Mouse (Mus musculus): Measurements from ENCODE around the gene Rbm4b. TPM values are rescaled to one million over a fixed set of nuclear protein-coding genes. Genes with fewer than 3 reads are reported as not detected.
"Not testable (repeated sequence)": the region's sequence is repeated elsewhere in the genome, so short reads cannot be mapped to it uniquely, and the experiment has no call there.

Rbm4b gene
- total RNA-seq, 2 experiments from 2014 or later = 20.1 to 21.0 TPM

GRCm38 (mm10) chr19:4744026-4744425 is 12.3 kb upstream of the Rbm4b start:
- no peak for DNase-seq (ENCODE audit: low spot score in 2 of 2)

GRCm38 (mm10) chr19:4745057-4745456 is 11.2 kb upstream of the Rbm4b start:
- DNase-seq (ENCODE audit: low spot score in 2 of 2) = no peak

DNA sequence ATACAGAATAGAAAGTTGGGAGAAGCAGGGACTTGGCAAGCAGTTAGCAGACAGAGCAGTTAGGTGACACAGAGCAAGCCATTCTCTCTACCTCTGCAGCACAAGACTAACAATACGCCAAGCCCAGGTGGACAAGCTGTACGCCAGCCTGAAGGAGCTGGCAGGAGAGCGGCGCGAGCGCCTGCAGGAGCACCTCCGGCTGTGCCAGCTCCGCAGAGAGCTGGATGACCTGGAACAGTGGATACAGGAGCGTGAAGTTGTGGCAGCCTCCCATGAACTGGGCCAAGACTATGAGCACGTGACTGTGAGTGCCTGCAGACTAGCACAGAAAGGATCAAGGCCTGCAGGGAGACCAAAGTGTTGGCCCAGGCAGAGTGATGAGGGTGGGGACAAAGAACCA is 10.6 kb upstream of the Rbm4b start:
- DNase-seq (ENCODE audit: low spot score in 2 of 2) = no peak

- DNase-seq (ENCODE audit: low spot score in 2 of 2) = no peak
Observed at GRCm38 (mm10) chr19:4746611-4747010, 9.7 kb upstream of the Rbm4b start.

DNA sequence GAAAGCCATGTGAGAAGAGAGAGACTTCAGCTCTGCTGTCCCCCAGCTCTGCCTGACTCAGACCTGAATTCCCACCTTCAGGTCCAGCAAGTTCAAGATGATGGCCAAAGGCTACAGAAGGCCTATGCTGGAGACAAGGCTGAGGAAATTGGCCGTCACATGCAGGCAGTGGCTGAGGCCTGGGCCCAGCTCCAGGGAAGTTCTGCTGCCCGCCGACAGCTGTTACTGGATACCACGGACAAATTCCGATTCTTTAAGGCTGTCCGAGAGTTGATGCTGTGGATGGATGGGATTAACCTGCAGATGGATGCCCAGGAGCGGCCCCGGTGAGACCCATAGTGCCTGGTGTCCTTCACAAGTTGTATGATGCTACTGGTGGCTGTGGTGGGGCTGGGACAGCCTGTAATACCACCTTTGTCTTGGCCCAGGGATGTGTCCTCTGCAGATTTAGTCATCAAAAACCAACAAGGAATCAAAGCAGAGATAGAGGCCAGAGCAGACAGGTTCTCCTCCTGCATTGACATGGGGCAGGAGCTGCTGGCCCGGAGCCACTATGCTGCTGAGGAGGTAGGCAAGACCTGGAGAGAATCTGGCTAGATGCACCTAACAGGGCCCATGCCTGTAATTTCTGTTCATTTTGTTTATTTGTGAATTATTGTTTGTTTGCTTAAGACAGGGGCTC is 8.5 kb upstream of the Rbm4b start:
- no peak for DNase-seq (ENCODE audit: low spot score in 2 of 2)

- no peak for DNase-seq (ENCODE audit: low spot score in 2 of 2)
Observed at GRCm38 (mm10) chr19:4748493-4748892, 7.8 kb upstream of the Rbm4b start.

GRCm38 (mm10) chr19:4749975-4750374 is 6.3 kb upstream of the Rbm4b start:
- no peak for DNase-seq (ENCODE audit: low spot score in 2 of 2)

DNA sequence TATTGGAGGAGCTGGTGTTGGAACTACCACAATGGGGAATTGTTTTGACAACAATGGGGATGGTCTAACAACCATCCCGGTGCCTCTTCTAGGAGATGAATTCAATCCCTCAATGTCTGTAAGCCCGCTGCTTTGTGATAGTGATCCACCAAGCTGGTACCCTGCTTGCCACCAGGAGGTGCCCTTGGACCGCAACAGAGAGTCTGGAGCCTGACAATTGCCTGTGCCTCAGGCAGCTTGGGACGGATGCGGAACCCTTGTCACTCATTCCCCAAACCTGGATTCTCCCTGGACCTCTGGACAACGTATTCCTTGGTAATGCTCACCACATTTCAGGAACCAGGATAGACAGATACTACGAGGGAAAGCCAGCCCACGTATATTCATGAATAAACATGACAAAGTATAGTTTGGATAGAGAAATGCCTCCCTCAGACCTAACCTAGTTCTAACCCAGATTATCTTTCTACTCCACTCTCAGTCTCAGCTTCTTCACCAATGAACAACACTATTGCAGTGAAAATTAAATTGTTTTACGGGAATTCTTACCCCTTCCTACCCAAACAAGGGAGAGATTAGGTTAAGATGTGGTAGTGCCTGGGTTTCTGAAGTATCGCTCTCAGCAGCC is 618 bp upstream of the Rbm4b start:
- peak; percentile 86 to 95 for DNase-seq (ENCODE audit: low spot score in 2 of 2)

- no peak for DNase-seq (ENCODE audit: low spot score in 2 of 2)
Observed at GRCm38 (mm10) chr19:4756921-4757320, 624 bp downstream of the Rbm4b start.

GRCm38 (mm10) chr19:4760544-4760943 is 4.2 kb downstream of the Rbm4b start:
- not testable (repeated sequence) for DNase-seq (ENCODE audit: low spot score in 2 of 2)

DNA sequence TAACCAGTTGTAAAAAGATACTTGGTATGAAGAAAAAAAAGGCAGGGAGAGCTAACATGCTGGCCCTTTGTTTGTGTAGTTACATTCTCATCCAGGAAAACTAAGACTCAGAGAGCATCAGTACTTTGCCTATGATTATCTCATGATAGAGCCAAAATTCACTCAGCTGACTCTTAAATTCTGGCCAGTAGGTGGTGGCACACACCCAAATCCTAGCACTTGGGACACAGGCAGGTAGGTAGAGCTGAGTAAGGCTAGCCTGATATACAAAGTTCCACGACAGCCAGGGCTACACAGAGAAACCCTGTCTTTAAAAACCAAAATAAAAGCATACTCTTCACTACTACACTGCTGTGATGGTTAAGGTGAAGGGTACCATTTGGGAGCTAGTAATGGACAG is 6.6 kb downstream of the Rbm4b start:
- no peak for DNase-seq (ENCODE audit: low spot score in 2 of 2)

- no peak for DNase-seq (ENCODE audit: low spot score in 2 of 2)
Observed at GRCm38 (mm10) chr19:4767507-4768148, 11.3 kb downstream of the Rbm4b start.

DNA sequence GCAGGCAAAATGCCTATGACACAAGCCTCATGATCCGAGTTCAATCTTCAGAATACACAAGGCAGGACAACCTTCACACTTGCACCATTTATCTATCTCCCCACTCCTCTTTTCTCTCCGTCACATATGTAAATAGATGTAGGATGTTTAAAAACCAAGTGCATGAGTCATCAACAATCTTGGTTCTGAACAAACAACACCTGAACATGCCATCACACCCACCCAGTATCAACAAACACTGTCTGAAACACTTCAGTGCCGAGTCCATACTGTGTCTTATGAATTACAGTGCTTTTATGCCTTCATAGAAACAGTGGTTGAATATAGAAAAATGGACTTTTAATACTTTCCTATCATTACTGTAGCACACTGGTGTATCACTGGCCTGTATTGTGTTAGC is 16.5 kb downstream of the Rbm4b start:
- no peak for DNase-seq (ENCODE audit: low spot score in 2 of 2)

- no peak for DNase-seq (ENCODE audit: low spot score in 2 of 2)
Observed at GRCm38 (mm10) chr19:4782891-4783290, 26.6 kb downstream of the Rbm4b start.

GRCm38 (mm10) chr19:4785206-4785605 is 28.9 kb downstream of the Rbm4b start:
- DNase-seq (ENCODE audit: low spot score in 2 of 2) = no peak

GRCm38 (mm10) chr19:4786313-4786712 is 30.0 kb downstream of the Rbm4b start:
- no peak for DNase-seq (ENCODE audit: low spot score in 2 of 2)

DNA sequence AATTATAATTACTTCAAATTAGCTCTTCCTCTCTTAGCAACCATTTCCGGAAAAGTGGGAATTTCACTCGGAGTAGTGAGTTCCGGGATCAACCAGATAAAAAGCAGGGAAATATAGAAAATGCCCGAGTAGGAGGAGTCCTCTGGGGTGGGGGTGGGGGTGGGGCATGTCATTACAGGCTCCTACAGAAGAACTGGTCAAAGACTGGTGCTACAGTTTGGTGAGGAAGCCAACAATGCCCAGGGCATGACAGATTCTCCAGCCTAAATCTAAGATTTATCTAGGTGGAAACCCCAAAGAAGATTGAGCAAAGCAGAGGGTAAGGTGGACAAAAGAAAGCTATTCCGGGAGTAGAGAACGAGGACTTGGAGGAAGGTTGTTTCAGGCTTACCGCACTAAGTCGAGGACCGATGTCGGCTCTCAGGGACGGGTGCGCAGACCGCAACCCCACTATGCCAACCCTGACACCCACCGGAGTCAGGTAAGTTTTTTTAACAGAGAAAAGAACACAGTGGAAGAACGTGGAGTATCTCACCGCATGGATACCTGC is 37.1 kb downstream of the Rbm4b start:
- DNase-seq (ENCODE audit: low spot score in 2 of 2) = no peak

DNA sequence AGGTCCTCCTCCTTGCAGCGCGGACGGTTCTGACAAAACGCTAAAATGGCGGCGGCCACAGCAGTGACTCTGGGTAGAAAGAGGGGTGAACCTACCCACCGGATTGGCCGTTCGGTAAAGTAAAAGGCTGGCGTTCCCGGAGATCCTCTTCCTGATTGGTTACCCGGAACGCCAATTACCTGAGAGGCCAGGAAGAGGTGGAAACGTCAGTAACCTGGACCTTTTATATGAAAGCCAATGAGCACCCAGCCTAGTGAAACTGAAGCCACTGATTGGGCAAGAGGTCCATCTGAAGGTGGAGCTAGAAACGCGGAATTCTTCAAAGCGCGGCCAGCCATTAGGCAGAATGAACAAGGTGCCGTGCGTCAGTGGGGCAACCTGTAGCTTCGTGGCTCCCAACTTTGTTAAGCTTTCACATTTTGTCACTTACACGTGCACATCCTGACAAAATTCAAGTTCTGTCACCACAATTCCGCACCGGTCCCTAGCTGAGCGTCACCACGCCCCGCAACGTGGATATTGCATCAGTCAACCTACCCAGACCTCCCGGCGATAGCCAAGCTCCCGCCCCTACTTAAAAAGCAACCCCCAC is 37.6 kb downstream of the Rbm4b start, which contains the start of gene Rbm4:
Gene Rbm4 (minus strand): TSS at position 71 of the 592 bp plus-strand sequence.
- peak; percentile 97 to 99 for DNase-seq (ENCODE audit: low spot score in 2 of 2)

- no peak for DNase-seq (ENCODE audit: low spot score in 2 of 2)
Observed at GRCm38 (mm10) chr19:4795929-4796328, 39.6 kb downstream of the Rbm4b start.

GRCm38 (mm10) chr19:4797846-4798245 is 41.5 kb downstream of the Rbm4b start:
- no peak for DNase-seq (ENCODE audit: low spot score in 2 of 2)

DNA sequence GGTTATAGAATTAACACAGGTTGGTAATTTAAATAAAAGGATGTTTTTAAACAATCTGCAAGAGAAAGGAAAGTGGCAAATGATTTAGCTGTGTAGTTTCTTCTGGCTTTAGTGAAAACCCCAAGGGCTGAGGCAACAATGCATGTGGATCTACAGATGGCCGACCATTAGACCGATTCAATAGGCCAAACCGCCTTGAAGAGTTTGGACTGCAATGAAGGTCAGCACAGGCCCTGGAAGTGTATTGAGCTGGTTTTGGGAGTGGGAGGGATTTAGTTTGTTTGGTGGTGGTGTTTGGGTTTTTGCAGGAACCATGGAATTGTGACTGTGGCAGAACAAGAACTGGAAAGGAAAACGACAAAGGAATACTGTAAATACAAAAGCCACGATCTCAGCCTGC is 42.8 kb downstream of the Rbm4b start:
- no peak for DNase-seq (ENCODE audit: low spot score in 2 of 2)

GRCm38 (mm10) chr19:4802691-4803091 is 46.4 kb downstream of the Rbm4b start:
- no peak for DNase-seq (ENCODE audit: low spot score in 2 of 2)

All from layer of hippocampus, adult 18-20 months (tissue).